Mouse (Mus musculus) heart, adult 10 weeks (tissue): ENCODE data around the gene Tmc6. TPM values are rescaled to one million over a fixed set of nuclear protein-coding genes. Genes with fewer than 3 reads are reported as not detected.

Experiments used
- polyA plus RNA-seq: library from polyadenylated mRNA; stranded (reverse); fragments of 350-450 nt; fragmentation: Illumina TruSeq; extraction: RNeasy Lipid Tissue Mini Kit (QIAGEN cat#74804); gene quantifications from one replicate; pipeline ENCODE4 v1.2.3, GENCODE M21; 2014; ENCODE audit warnings: low read depth, low replicate concordance

The Tmc6 gene
- polyA plus RNA-seq: 11.0 TPM

DNA sequence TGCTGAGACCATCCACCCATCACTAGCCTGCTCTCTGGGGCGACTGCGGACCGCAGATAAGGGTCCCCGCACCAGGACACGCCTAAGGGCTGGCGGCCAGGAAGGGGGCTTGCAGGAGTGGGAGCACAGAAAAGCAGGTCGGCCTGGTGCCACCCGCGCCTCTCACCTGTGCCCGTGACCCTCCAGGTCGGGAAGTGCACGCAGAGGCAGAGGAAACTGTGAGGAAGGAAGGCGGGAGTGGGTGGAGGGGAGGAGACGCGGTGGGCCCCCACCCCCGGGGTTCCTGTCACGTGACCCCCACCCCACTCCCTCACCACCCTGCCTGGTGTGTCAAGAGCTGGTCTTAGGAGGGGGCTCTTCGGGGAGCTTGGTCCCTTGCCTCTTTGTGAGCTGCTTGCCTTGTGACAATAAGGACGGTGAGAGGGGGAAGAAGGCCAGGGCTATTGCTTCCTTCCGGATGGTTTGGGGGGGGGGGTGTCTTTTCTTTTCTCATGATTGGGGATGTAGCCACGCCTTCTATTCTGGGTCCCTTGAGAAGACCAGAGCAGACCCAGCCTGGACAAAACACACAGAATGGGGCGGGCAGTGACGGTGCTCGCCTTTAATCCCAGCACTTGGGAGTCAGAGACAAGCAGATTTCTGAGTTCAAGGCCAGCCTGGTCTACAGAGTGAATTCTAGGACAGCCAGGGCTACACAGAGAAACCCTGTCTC, at the start of gene Tmc6, which contains the start of gene Tmc8:
Tmc6 (minus strand) TSS at position 206 of the 712 bp plus-strand sequence.
Tmc8 (plus strand) TSS at position 84 of the 712 bp plus-strand sequence.

DNA sequence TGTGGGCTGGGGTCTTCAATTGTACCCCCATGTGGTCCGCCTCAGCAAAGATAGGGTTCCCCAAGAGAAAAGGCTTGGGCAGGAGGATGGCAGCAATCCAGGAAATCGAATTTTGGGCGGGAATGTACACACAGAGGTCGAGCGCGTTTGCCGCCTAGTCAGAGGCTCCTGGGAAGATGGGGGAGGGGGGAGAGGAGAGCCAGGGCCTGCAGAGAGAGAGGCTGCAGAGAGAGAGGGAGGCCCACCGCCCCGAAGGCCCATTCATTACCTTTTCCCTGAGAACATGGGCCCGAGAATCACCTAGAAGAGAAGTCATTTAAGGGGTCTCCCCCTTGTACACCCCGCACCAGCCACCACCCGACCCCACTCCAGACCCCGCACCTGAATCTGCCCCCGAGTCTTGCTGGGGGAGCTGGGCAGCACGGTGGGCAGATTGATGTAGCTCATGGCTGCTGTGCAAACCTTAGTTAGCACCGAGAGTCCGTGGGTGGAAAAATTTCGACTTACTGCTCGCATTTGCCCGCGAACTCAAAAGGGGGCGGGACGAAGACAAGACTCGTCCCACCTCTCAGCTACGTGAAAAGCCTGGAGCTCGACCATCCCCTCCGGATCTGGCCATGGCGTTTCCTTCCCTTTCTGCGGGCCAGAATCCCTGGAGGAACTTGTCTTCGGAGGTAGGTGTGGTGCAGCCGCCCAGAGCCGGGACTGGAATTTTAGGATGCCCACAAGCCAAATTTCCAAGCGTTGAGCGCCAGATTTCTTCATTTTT, 43.5 kb upstream of the Tmc6 start, which contains the start of the genes Afmid and Tk1:
Afmid (plus strand) TSS at position 592 of the 769 bp plus-strand sequence.
Tk1 (minus strand) TSS at position 760 of the 769 bp plus-strand sequence.

DNA sequence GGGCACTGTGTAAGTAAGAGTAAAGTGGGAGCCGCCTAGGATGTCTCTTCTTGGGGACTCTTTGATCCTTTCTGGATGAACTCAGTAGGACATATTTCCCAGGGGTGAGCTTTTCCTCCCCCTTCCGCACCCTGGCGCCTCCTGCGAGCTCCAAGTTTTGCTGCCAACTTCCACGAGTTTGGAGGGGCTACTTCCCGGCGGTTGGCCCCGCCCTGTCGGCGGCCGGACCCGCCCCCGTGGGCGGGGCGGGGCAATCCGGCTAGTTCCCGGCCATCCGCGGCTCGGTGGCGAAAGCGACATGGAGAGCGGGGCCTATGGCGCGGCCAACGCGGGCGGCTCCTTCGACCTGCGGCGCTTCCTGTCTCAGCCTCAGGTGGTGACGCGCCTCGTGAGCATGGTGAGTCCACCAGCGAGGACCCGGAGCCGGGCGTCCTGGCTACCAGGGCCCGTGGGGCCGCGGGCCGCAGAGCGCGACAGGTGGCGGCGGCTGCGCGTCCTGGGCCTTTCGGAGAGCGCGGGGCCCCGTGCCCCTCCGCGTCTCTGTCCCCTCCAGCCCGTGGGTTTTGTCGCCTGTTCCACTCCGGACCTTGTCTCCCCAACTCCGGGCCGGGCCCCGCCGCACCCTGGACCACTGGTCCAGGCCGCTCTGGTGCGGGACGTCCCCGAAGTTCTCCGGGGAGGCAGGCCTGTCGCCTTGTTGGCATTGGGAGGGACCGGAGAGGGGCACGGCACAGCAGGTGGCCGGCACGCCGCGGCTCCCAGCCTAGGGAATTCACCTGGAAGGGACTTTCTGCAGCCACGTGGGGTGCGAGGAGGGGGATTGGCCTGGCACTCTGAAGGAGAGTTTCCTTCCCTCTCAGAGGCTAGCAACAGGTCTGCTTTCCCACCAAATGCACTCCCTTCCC, 27.7 kb upstream of the Tmc6 start, which contains the start of the genes Gm20708 and Syngr2:
Gm20708 (plus strand) TSS at position 262 of the 905 bp plus-strand sequence.
Syngr2 (plus strand) TSS at position 262 of the 905 bp plus-strand sequence.

DNA sequence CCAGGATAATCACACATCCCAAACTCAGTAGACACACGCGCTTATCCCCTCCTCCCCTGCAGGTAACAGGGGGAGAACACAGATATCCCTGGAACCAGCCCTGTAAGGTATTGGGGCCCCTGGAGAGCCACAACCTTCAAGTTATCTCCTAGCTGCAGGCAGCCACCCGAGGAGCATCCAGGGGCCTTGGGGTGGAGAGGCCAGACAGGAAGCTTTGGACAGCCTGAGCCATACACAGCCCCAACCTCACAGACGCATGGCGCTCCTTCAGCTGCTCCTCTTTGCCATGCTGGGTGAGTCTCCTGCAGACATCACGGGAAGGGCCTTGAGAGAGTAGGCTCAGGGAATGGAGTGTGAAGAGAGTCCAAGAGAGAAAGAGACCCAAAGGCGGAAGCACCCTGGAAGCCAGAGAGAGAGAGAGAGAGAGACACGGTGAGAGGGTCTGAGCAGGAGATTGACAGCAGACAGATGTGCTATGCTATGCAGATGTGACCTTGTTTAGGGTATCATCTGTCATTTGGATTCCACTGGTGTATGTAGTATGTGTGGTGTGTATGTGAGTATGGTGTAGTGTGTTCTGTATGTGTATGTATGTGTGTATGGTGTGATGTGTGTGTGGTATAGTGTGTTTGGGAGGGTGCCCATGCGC, 15.6 kb upstream of the Tmc6 start, which contains the start of gene 6030468B19Rik:
6030468B19Rik (plus strand) TSS at position 150 of the 649 bp plus-strand sequence.

Other genes starting within 250 kb of the Tmc6 start
- gene Tnrc6c, start 127.9 kb downstream of the Tmc6 start, polyA plus RNA-seq: 20.7 TPM
- gene Tmc8, start 122 bp downstream of the Tmc6 start, polyA plus RNA-seq: 1.5 TPM
- gene 6030468B19Rik, start 15.5 kb upstream of the Tmc6 start, polyA plus RNA-seq: not detected
- gene Gm20708, start 27.5 kb upstream of the Tmc6 start, polyA plus RNA-seq: 2.7 TPM
- 170 TPM for gene Syngr2, start 27.5 kb upstream of the Tmc6 start, polyA plus RNA-seq
- gene Afmid, start 43.7 kb upstream of the Tmc6 start, polyA plus RNA-seq: 7.8 TPM
- gene Tk1, start 43.9 kb upstream of the Tmc6 start, polyA plus RNA-seq: 2.6 TPM
- gene Birc5, start 67.1 kb upstream of the Tmc6 start, polyA plus RNA-seq: 0.71 TPM
- not detected for gene Tmem235, start 78.6 kb upstream of the Tmc6 start, polyA plus RNA-seq
- 10.4 TPM for gene Tha1, start 91.3 kb upstream of the Tmc6 start, polyA plus RNA-seq
- 5.2 TPM for gene Socs3, start 187.8 kb upstream of the Tmc6 start, polyA plus RNA-seq
- 20.7 TPM for gene Pgs1, start 204.1 kb upstream of the Tmc6 start, polyA plus RNA-seq